Mouse (Mus musculus) neural tube, embryonic 11.5 days (tissue): Measurements from ENCODE around the gene 9930104L06Rik. TPM values are rescaled to one million over a fixed set of nuclear protein-coding genes. Genes with fewer than 3 reads are reported as not detected.

Source experiments
- ATAC-seq: fragments of 200-750 bp; cut with Nextera tagmentation; 2 replicates; pipeline ENCODE4 v1.8.0; 2017; ENCODE audit warnings: moderate number of reproducible peaks, mild to moderate bottlenecking, moderate TSS enrichment, moderate library complexity; ENCODE audit not compliant: insufficient read depth, low FRiP score, low TSS enrichment
- DNase-seq: peaks from one replicate; pipeline ENCODE4 v3.0.0-alpha.2; 2015; ENCODE audit warnings: low spot score
- H3K27ac ChIP-seq: fragments of 300-500 bp; sonication (generic); 2 replicates; pipeline ENCODE4 v1.5.1; 2014; ENCODE audit warnings: low read depth, mild to moderate bottlenecking, low read length
- H3K27me3 ChIP-seq: fragments of 300-500 bp; sonication (generic); 2 replicates; pipeline ENCODE4 v1.6.1; 2014; ENCODE audit warnings: mild to moderate bottlenecking, low read length, mixed read lengths; ENCODE audit not compliant: control insufficient read depth, insufficient read depth
- H3K36me3 ChIP-seq: fragments of 300-500 bp; sonication (generic); 2 replicates; pipeline ENCODE4 v1.6.1; 2014; ENCODE audit warnings: mild to moderate bottlenecking, low read length, moderate library complexity, mixed read lengths; ENCODE audit not compliant: control insufficient read depth, insufficient read depth
- H3K4me1 ChIP-seq: fragments of 300-500 bp; sonication (generic); 2 replicates; pipeline ENCODE4 v1.6.1; 2014; ENCODE audit warnings: low read length, mixed read lengths; ENCODE audit not compliant: control insufficient read depth, insufficient read depth
- H3K4me2 ChIP-seq: fragments of 300-500 bp; sonication (generic); 2 replicates; pipeline ENCODE4 v1.6.1; 2014; ENCODE audit warnings: low read depth, mild to moderate bottlenecking, moderate library complexity
- H3K4me3 ChIP-seq: fragments of 300-500 bp; sonication (generic); 2 replicates; pipeline ENCODE4 v1.5.1; 2014; ENCODE audit warnings: low read depth, low read length
- H3K9ac ChIP-seq: fragments of 300-500 bp; sonication (generic); 2 replicates; pipeline ENCODE4 v1.6.1; 2014; ENCODE audit warnings: mild to moderate bottlenecking, low read length
- H3K9me3 ChIP-seq: fragments of 300-500 bp; sonication (generic); 2 replicates; pipeline ENCODE4 v1.6.1; 2016; ENCODE audit warnings: low read length; ENCODE audit not compliant: control insufficient read depth
- WGBS: fragments of 180-500 bp; shearing (Covaris S2); extraction: QIAGEN DNeasy Blood & Tissue Kit; methylation state at CpG from one replicate; pipeline ENCODE4 v1.1.7; 2014; 5-methylcytosine and 5-hydroxymethylcytosine counted together
- polyA plus RNA-seq: library from polyadenylated mRNA; unstranded; fragments of >200 nt; fragmentation: Nextera tagmentation; extraction: Ambion mirVana; gene quantifications from 2 replicates; pipeline ENCODE4 v1.2.1, GENCODE M21; 2014

The 9930104L06Rik gene
- polyA plus RNA-seq, 1 experiment from 2014 or later: 4.9 TPM

DNA sequence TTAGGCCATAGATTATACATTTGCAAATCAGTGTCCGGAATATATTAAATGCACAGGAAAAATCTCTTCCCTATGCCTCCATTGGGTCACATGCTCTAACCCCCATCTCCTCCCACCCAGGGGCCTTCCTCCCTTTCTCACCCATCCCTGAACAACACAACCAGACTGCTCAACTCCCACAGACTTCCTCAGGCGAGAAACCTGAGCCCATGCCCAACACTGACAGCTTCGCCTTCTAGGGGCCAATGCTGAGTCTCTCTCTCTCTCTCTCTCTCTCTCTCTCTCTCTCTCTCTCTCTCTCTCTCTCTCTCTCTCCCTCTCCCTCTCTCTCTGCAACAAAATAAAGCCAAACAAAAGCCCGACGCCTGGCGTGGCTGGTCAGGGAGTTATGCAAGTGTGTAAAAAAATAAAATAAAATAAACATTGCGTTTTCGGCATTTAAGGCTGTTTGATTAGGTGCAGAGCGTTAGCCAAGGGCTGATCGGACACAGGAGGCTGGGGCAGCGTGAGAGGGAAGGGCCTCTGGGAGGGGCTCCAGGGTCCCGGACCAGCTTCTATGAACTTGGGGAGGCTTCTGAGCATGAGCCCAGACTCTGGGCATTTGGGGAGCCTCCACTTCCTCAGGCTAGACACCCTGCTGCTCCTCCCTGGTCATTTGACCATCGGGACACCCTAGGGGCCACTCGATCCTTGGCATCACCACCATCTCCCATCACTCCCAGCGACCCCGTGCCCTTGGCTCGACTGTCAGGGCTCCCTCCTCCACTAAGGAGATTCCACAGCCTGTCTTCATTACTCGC is 48.2 kb downstream of the 9930104L06Rik start:
- DNase-seq: no peak
- H3K9me3 ChIP-seq: no peaks in the 10 kb centered on the region

DNA sequence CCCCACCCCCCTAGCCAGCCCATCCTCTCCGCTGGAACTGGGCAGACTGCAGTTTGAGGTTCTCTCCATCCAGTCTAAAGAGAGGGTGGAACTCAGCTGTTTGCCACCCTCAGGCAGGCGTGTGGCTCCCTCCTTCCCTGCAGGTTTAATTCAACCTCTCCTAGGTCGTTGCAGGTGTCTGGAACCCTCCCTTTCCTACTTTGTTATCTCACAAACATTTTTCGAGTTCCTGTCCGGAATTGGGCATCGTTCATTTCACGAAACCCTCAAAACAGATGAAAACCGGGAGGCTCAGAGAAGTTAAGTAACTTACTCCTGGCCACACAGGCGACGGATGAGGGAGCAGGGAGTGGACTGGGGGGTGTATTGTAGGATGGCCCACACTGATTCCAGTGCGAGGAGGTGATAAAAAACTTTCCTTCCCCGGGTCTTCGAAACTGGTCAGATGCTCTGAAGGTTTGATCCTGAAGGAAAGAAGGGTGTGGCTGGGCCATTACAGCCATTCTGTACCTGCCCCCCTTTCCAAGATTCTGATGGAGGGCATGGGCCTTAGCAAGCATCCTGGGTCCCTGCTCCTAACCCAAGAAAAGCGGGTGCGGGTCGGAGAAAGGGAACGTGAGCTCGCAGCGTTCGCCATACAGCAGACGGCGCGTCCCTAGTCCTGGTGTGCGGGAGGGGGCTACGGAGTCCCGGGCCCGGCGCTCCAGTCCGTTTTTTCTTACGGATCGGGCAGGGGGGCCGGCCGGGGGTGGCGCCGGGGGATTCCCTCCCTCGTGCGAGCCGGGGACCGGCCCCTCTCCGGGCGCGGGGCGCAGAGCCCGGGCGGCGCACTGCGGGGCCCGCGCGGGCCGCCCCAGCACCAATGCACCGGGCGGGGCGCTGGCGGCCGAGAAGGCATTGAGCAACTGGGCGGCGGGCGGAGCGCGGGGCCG is 49.1 kb downstream of the 9930104L06Rik start, which contains the start of gene Rspo1:
TSS of gene Rspo1 (plus strand) at position 760 of the 932 bp plus-strand sequence.
- Histone ChIP-seq H3K4me1 (peaks cover 12% of the 10 kb centered on the region), H3K36me3 (no peaks in the 10 kb centered on the region), H3K4me2 (peak within 1 kb of the TSS; percentile 48), H3K27ac (no peak within 1 kb of the TSS), H3K27me3 (peaks cover 81% of the 10 kb centered on the region), H3K9ac (peak within 1 kb of the TSS; percentile 27; the same call in 1 of the 2 replicates), H3K4me3 (peak within 1 kb of the TSS; percentile 36), H3K9me3 (no peaks in the 10 kb centered on the region)
- ATAC-seq: no peak
- WGBS: 1% methylated on average over 58 of the region's 62 CpGs
- DNase-seq: no peak

More for the DNA sequence above, 48.2 kb downstream of the 9930104L06Rik start:
- Histone ChIP-seq H3K9ac (no peak overlapping the region), H3K27me3 (peaks cover 74% of the 10 kb centered on the region), H3K4me2 (no peak overlapping the region), H3K4me1 (peaks cover 10% of the 10 kb centered on the region), H3K4me3 (no peak overlapping the region), H3K27ac (no peak overlapping the region), H3K36me3 (no peaks in the 10 kb centered on the region)
- ATAC-seq: no peak
- 10% methylated on average over 18 of the region's 18 CpGs for WGBS

DNA sequence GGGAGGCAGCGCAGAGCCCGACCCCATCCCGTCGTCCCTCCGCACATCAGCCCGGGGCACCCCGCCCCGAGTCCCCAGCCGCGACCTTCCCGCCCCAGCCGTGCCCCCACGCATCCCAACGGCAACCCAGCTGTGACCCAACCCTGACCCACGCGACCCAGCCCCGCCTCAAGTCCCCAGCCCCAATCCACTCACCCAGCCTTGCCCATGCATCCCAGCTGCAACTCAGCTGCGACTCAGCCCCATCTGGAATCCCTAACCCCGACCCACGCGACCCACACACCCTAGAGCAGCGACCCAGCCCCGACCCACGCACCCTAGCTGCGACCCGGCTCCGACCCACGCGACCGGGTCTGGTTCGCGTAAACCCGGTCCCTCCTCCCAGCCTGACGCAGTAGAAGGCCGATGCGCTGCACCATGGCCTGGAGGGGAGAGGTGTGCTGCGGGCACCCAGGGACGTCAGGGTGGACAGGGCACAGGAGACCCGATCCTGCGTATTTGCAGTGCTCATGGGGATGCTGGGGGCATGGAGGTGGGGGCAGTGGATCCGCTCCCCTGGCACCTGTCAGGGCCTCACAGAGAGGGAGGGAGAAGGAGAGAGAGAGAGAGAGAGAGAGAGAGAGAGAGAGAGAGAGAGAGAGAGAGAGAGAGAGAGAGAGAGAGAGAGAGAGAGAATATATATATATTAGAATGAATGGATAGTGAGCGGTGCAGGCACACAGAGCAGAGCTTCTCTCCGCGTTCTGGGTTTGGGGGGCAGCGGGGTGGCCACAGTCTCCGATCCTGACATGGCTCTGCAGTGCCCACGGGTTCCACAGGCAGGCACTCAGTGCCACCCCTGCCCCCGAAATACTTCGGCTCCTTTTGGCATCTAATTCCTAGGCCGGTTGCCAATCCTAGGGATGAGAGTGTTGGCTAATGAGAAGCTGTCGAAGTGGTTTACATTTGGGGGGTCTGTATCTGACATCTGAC is 50.2 kb downstream of the 9930104L06Rik start:
- WGBS: 4% methylated on average over 51 of the region's 51 CpGs
- ATAC-seq (no peak), DNase-seq (no peak)
- Histone ChIP-seq H3K27ac (no peak overlapping the region), H3K9ac (peak overlapping the region; percentile 27; the same call in 1 of the 2 replicates), H3K4me1 (peaks cover 12% of the 10 kb centered on the region), H3K27me3 (peaks cover 78% of the 10 kb centered on the region), H3K4me2 (peak overlapping the region; percentile 48), H3K4me3 (peak overlapping the region; percentile 36), H3K36me3 (no peaks in the 10 kb centered on the region), H3K9me3 (no peaks in the 10 kb centered on the region)

DNA sequence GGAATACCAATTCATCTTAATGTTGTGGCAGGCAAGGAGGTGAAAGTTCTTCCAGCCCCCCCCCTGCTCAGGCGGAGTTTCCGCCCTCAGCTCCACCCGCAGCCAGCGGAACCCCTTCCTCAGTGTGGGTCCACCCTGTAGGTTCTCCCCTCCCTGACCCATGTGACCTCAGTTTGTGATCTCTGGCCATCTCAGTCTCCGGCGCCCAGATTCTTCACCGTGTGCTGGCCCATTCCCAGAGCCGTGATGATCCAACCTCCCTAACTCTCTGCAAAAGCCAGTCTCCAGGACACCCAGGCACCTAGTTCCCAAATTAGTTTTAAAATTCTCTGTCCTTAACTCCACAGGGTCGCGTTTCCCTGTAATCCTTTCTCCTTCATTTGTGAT is 50.9 kb downstream of the 9930104L06Rik start:
- Histone ChIP-seq H3K4me1 (peaks cover 12% of the 10 kb centered on the region), H3K27ac (no peak overlapping the region), H3K9ac (no peak overlapping the region), H3K36me3 (no peaks in the 10 kb centered on the region), H3K4me3 (no peak overlapping the region), H3K27me3 (peaks cover 78% of the 10 kb centered on the region), H3K4me2 (no peak overlapping the region), H3K9me3 (no peaks in the 10 kb centered on the region)
- ATAC-seq: no peak
- DNase-seq: no peak
- 6% methylated on average over 10 of the region's 10 CpGs for WGBS

DNA sequence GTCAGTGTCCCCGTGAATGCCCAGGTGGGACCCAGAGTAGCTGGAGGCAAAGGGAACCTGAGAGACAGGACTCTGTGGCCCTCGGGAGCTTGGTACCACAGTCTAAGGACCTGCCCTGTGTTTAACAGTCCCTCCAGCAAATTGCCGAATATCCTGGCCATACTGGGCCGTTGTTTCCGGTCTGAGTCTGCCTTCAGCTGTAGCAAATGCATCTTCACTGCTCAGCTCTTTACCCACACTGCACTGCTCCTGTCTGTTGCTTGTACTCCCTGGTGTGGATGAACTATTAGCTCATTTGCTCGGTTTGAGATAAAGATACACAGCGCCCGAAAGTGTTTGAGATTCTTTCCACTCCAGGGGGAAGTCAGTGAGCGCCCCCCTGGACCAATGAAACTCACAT is 51.5 kb downstream of the 9930104L06Rik start:
- ATAC-seq: no peak
- Histone ChIP-seq H3K27ac (no peak overlapping the region), H3K36me3 (no peaks in the 10 kb centered on the region), H3K4me3 (no peak overlapping the region), H3K4me1 (peaks cover 12% of the 10 kb centered on the region), H3K27me3 (peaks cover 75% of the 10 kb centered on the region), H3K9me3 (no peaks in the 10 kb centered on the region), H3K9ac (no peak overlapping the region), H3K4me2 (no peak overlapping the region)
- 19% methylated on average over 9 of the region's 9 CpGs for WGBS
- no peak for DNase-seq

DNA sequence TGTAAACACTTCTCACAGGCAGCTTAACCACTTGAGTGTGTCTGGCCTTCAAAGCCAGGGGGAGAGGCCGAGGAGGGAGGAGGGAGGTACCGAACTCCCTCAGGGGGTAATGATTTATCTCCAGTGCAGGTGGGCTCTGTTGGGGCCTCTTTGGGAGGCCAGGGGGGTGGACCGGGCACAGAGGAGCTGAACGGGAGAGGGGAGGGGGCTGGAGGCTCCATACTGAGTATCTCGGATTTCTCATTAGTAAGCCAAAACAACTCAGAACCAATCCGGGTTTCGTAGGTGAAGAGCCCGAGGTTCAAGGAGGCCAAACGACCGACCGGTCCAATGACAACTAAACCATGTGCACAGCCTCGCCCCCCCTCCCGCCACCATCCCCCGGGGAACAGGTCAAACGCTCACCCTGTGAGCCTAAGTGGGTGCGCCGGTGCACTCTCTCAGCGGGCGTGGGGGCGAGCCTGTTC is 53.0 kb downstream of the 9930104L06Rik start:
- DNase-seq: no peak
- WGBS: 3% methylated on average over 19 of the region's 20 CpGs
- Histone ChIP-seq H3K9me3 (no peaks in the 10 kb centered on the region), H3K4me2 (peak overlapping the region; percentile 32), H3K4me1 (peaks cover 12% of the 10 kb centered on the region), H3K4me3 (no peak overlapping the region), H3K9ac (no peak overlapping the region; the same call in 1 of the 2 replicates), H3K27me3 (peaks cover 61% of the 10 kb centered on the region), H3K27ac (no peak overlapping the region), H3K36me3 (no peaks in the 10 kb centered on the region)
- no peak for ATAC-seq

DNA sequence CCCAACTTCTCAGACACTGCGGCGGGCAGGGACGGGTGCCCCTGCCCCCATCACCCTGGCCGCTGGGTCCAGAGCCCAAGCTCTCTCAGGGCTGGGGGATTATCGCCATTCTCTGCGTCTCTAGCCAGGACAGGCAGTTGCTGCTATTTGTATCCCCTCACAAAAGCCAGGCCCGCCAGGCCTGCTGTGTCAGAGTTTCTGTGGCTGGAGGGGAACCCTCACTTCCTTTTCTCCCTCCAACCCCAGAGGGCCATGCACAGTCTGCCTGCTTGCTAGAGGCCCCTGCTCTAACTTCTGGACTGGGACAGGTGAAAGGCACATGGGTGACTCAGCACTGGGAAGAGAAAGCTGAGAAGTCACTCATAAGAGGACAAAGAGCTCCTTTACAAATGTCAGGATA is 53.5 kb downstream of the 9930104L06Rik start:
- Histone ChIP-seq H3K27me3 (peaks cover 56% of the 10 kb centered on the region), H3K36me3 (no peaks in the 10 kb centered on the region), H3K4me3 (no peak overlapping the region), H3K4me2 (peak overlapping the region; percentile 32), H3K9me3 (no peaks in the 10 kb centered on the region), H3K9ac (no peak overlapping the region; the same call in 1 of the 2 replicates), H3K27ac (no peak overlapping the region), H3K4me1 (peaks cover 12% of the 10 kb centered on the region)
- 2% methylated on average over 7 of the region's 7 CpGs for WGBS
- ATAC-seq: no peak
- DNase-seq: no peak
